Mouse (Mus musculus): ENCODE data around the gene Cntn2. TPM values are rescaled to one million over a fixed set of nuclear protein-coding genes. Genes with fewer than 3 reads are reported as not detected.
A peak's percentile ranks its signal among the peaks of the same experiment; 100 is the strongest.

The Cntn2 gene
- 0.07 and 0.94 TPM in 2 replicates for total RNA-seq (2021)
- long read RNA-seq, experiment 1: 0 reads
- long read RNA-seq, experiment 2: 0 reads

DNA sequence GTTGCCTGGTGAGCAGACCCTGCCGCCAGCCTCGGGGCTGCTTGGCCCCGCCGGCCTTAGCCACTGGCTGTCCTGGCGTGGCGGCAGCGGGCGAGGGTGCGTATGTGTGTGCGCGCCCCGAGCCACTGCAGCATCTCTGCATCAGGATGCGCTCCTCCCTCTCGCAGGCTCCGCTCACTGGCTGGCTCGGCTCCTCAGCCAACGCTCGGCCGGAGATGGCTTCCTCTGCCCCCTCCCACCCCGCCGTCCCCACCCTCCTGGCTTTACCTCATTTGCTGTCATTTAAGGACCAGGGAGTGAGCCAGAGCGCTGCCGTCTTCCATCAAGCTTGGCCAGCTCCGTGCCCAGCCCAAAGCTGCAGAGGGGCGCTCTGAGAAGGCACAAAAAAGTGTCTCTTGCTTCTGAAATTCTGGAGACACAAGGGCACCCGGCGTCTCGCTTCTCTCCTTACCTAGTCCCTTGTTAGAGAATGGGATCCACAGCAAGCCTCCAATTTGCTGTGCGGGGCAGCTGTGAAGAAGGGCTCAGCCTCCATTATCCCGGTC, at the start of gene Cntn2:
Cntn2 (minus strand) TSS at position 495 of the 545 bp plus-strand sequence.
- DNase-seq: no peak

DNA sequence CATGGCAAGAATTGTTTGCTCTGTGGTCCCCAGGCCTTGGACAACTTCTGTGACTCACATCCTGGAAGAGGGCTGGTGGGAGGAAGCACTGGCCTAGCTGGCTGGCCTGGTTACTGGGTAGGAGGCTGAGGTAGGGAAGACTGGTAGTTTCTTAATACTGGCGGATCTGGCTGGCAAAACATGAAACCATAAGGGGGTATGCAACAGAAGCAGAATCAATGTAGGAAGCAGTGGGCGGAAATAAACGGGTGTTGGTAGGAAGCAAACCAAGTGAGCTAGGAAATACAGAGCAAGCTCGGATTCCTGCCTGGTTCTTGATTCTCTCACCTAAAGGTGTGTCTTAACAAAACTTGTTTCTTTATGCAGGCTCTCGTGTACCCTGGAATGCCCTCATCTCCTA, 49.1 kb upstream of the Cntn2 start:
- no peak for DNase-seq

DNA sequence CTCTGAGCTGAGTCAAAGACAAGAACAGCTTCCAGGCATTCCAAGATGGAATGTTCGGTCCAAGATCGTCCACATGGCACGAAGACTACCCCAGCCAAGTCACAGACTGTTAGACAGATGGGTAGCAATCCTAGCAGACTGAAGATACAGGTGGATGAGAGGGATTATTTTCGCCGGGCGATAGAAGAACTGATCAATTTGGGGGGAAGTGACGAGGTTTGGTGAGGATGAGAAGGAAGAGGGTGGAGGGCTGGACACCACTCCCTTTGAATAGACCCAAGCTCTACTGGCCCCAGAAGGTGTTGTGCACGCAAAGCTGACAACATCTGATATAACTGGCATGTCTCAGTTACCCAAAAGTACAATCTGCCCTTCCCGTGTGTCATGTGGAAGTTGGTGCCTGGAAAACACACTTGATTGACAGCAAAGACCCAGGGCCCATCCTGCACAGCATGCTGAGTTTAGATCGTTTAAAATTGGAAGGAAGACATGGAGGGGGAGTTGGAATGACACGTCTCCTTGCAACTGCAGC, 48.4 kb upstream of the Cntn2 start:
- no peak for DNase-seq

DNA sequence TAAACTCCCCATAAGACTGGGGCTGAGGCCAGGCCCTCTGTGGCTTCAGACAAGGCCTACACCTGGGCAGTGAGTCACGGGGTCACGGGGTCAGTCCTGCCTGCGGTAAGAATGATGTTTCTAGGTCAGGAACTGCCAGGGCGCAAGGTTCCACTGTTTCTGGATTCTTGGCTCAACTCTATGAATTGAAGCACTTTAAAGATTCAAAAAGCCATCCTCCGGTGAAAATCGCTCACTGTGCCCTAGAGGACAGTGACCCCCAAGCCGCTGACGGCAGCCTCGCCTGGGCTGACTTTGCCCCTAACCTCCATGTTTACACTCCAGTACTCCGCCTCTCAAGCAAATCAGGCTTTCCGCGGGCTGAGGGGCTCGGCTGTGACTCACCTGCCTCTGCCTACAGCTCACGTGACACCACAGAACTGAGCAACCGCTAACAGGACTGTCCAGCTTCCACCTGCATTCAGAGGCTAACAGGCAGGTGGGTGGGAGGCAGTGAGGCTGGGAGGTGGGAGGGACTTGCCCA, 43.7 kb upstream of the Cntn2 start:
- no peak for DNase-seq

DNA sequence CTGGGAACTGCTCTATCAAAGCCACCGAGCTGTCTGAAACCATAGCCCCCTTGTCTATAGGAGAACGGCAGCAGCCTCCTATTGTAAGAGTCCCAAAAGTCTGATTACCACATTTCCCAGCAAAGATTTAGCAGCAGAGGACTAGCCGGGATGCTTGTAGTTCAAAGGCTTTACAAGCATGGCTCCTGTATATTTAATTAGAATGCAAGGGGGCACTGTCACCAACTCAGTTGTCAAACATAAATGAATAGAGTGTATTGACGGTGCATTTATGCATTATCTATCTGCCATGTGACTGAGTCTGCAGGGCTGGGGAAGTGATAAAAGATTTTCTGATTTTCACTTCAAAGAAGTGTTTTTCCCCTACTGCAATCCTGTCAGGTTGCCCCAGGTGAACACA, 42.3 kb upstream of the Cntn2 start:
- DNase-seq: no peak

DNA sequence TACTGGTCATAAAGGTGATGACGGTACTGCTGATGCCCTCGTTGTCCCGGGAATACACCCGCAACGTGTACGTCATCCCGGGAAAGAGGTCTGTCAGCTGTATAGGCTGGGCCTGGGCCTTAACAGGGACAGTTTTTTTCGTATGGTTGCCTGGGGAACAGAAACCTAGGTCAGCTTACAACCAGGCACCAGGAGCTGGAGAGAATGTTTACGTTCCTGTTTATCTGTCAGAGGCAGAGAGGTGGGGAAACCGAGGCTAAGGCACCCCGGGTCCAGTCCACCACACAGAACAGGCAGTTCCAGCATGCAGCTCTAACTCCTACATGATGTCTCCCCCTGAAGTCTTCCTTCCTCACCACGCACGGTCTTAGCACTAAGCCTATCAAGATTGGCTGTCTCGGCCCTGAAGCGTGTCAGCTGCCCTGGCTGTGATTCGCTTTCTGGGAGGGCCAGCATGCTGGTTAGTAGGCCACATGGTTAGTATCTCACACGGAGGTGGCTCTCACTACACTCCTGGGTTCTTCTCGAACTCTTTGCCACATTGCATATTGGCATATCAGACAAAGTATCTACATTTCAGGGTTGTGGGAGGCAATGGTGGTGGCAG, 40.0 kb upstream of the Cntn2 start:
- DNase-seq: no peak

DNA sequence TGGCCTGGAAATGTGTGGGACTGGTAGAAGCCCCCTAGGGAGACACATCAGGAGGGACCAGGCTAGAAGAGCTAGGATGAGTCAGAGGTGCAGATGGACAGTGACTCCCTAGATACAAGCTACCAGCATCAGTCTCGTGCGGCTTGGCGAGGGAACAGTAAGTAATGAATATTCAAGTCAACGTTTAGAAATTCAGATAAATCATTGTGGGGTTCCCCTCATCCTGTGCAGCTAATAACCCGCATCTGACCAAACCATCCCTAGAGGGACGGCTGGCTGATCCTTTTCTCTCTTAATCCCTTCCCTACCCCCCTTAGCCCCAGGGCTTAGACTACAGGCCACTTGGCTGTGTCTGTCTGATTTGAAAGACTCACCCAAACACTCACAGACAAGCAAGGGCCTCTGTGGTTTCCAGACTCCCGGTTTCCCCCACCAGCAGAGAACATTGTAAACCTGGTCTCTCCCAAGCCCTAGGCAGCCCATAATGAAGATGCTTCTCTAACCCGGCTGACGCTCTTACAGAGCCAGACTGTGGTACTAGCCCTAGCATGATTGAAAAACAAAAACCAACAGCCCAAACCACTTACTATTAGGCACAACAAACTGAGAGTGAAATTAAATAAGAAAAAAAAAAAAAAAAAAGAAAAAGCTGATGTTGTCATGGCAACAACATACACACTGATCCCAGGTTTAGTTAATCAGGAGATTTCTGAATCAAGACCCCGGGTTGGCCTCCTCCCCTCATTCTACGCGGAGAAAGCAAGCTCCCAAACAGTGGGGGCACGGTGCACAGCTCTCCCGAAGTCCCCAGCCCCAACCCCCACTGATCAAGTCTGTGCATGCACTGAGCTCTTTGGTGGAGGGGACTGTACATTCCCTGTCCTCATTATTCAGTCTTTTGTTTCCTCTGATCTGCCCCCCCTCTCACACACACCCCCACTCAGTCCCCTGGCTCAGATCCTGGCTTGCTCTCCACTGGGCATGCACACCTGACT, 39.1 kb upstream of the Cntn2 start:
- DNase-seq: no peak

DNA sequence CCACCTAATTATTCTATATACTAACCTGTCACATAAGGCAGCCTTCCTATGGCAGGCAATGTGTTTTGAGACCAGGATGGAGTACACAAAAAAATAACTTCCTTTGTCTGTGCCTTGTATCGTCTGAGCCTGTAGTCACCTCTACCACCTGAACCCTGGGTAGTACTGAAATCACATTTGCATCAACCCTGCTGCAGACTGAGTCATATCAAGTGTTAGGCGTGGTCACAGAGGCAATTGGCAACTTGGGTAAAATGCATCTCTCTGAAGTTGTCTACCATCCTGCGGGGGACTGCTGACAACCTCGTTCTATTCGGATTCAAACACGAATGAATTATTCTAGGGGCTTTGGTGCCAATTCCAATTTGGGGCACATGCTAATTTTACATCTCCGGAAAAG, 37.0 kb upstream of the Cntn2 start:
- DNase-seq: no peak

DNA sequence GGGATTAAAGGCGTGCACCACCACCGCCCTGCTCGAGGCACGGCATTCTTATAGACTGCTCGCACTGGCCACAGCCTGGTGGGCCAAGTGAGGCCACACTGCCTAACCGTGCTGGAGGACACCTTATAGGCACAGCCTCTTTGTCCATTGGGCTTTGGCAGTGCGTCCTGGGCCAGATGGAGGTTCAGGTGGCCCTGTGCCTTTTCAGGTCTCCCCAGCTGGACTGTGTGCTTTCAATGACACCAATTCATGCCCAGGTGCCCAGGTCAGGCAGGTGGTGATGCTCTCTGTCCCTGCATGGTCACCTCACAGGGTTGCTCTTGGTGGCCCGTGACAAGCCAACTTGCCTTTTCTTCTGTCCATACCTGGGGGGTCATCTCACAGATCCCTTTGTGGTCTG, 33.8 kb upstream of the Cntn2 start:
- no peak for DNase-seq

DNA sequence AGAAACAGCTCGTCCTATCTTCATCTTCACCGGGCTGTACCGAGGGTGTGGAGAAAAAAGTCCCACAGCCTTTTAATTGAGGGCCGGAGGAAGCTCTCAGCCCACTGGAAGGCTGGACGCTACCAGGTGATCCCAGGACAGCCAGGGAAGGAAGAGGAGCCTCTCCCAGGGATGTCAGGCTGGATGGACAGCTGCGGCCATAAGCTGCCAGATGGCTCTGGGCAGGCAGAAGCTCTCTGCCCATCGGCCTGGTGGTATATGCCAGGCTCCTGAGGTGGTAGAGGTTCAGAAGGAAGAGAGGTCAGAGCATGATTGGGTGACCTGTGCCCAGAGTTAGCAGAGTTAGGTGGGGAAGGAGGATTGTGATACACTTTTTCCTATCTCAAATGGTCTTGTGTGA, 29.8 kb upstream of the Cntn2 start:
- no peak for DNase-seq

DNA sequence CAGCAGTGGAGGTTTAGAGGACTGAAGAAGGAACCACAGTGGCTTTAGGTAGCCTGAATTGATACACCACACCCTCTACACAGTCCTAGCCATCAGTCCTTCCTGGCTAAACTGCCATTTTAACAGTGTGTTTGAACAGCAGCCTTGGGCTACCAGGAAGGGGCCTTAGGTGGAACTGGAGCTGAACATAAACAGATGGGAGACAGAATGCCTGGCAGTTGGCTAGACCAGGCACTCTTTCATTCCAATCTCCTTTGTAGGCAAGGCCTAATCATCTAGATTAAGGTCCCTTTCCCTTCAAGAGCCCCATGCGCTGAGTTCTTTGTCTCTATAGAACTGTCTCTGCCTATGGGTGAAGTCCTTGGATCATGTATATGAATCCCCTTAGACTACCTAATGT, 28.6 kb upstream of the Cntn2 start:
- DNase-seq: no peak

DNA sequence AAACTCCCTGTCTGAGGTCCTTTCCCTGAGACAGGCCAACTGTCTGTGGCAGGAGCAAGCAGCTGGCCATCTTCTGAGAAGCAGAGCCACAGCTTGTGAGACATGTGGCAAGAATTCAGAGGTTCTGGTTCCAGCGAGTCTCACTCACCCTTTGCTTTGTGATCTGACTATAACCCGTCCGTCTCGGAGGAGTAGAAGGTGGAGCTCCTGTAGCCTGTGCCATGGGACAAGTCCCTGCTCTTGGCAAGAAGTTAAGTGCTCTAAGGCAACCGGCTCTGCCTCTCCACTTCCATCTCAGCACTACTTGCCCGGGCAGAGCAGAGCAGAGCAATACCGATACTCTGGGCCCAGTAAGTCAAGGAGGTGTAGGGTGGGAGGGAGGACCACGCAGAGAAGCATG, 27.9 kb upstream of the Cntn2 start:
- no peak for DNase-seq

DNA sequence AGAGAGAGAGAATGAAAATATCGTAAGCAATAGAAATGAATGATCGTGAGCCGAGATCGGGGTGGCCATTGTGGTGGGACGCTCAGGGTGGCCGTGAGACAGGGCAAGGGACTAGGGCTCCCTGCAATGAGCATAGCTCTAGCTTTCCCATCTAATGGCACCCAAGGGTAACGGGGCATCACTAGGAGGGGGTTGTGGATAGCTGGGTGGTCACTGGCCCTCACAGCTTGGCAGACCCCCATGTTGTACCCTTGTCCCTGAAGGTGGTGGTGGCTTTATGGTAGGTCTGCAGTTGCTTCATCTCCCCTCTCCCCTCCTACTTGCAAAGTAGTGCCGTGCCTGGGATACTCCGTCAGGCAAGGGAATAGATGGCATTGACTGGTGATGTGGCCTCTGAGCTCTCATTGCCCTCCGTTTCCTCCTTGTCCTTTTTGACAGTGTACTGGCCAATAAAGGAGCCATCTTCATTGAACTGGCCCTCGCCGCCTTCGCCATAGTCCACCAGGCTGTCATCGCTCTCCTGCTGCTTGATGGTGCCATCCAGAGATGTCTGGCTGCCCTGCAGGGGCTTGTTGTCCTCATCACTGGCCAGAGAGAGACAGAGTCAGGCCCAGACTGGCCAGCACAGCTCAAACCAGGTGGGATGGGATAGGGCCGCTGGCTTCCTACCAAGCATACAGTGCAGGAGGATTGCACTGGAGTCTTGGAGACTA, 27.2 kb upstream of the Cntn2 start:
- no peak for DNase-seq

DNA sequence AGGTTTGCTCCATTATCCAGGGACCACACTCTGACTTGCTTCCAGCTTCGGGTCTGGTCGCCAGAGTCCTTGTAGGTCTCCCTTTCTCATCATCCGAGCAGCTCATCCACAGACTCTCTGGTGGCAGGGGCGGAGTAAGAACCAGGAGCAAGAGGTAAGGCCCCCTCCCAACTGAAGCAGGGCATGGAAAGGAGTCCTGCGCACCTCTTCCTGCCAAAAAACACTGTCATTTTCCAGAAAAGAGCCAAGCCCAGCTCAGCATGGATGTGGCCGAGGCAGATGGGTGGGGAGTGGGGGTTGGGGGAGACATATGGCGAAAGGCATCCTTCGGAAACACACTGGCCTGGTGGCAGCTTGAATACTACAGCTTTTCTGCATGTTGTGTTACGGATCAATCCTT, 26.5 kb upstream of the Cntn2 start:
- no peak for DNase-seq

DNA sequence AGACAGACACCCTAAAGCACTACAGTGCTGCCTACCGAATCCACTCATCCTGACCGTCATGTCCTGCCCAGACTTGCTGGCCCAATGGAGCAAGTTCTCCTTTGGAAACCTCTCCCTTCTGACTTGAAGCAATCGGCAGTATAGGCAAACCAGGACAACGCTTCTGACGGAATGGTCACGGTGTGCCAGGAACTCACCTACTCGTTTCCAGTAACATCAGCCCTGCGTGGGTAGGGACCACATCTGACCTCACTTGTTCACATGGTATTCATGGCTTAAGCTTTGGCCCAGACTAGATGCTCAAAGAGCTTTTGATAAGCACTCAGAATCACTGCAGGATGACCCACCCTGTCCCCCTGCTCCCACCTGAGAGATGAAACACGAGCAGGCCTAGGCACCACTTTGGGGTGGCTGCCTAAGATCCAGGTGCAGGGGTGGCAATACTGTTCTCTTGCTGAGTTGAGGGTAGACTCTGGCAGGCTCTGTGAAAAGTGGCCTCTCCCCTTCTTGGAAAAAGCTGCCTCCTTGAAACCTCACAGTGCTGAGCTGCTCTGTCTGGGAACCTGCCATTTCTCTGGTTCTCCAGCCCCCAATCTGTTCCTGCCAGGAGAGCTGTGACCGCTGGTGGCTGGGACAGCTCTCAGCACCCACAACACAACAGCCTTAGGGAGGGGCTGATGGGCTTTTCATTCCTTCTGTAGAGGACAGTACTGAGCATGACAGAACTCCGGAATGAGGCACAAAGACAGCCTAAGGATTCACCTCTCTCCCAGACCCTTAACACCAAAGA, 24.5 kb upstream of the Cntn2 start:
- no peak for DNase-seq

DNA sequence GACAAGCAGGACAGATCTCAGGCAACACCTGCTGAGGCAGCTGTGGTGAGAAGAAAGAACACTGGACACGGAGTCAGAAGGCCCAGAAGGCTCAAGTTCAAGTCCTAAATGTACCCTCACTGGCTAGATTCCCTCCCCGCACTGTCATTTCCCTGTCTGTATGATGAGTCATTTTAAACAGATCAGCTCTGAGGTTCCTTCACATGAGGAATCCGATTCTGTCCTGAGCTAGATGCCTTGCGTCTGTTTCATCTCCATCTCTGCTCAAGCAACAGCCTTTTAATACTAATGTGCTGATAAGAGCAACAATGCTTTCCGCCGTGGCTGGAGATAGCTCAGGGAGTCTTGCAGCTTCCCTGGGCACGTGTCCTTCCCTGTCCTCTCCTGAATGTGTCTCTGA, 22.7 kb upstream of the Cntn2 start:
- no peak for DNase-seq

DNA sequence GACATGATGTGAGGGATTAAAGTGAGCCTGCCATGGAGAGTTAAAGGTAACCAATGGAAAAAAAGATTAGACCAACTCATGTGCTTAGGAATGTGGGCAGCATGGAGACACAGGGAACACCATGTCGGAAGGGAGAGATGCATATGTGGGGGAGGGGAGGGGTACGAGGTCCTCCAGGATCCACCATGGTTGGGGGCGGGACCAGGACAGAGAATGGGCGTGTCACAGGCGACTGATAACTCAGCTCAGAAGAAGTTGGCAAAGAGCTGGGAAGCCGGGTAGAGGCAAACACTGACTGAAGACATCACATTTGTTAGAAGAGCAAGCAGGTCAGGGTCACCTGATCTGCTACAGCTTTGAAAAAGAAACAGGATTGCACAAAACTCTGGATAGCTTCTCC, 21.9 kb upstream of the Cntn2 start:
- peak; percentile 73 for DNase-seq

DNA sequence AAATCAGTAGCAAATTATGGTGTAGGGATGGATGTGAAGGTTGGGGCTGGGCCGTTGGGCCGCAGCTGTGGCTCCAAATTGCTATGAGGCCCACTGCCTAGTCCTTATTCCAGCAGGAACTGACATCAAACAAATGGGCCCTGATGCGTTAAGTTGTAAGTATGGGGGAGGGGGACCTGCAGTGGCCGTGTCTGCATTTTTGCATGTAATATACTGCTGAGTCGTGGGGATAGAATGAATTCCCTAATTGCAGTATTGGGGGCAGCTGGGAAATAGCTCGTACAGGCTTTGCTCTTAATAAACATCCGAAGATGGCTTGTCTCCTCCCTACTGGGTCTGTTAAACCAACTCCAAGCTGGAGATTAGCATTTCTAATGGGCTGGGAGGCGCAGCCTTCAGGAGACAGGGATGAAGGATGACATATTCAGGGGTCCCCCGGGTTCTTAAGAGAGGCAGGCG, 19.3 kb upstream of the Cntn2 start:
- DNase-seq: no peak

DNA sequence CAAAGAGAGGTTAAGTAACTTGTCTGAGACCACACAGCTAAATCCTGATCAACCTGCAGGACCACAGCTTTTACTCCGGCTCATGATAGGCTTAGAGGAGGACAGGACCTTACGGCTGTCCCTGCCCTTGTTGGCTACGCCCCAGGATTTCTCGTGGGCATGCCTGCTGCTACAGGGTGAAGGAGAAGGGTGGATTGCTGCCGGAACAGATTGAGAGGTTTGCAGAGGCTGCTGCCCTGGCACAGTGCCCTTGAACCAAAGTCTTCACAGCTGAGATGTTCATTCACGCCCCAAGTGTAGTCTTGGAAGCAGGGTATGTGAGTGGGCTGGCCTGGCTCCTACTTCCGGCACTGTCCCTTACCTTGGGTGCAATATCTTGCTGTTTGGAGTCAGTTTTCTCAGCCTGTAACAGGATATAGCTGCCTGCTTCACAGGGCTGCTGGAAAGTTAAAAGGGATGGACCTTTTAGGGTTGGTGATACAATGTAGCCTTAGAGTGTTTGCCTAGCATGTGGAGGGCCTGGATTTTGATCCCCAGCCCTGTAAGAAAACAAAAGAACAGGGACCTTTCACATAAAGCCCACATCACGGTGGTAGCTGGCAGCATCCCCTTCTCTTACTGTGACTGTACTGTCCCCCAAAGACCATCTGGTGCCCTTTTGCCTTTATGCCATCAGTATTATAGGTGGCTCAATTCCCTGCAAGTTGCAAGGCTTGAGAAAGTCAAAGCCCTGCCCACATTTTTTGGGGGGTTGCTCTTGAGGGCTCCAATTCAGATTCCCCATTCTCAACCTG, 18.0 kb upstream of the Cntn2 start:
- peak; percentile 56 for DNase-seq

DNA sequence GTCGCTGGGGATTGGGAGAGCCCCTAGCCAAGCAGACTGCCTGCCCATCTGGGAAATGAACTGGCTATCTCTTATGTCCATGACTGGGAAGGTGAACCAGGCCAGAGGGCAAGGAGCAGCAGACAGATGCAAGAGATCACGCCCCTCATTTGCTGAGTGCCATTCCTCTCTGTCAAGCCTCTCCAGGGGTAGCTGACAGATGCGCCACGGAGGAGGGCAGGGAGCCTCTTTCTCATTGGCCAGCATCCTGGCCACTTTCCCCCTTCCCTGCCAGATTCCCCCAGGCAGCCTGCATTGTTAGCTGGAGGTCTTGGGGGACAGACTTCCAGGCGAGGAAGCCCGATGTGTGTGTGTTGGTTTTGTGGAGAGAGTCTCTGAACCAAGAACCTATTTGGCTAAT, 16.0 kb upstream of the Cntn2 start:
- no peak for DNase-seq
